Mouse (Mus musculus) kidney, postnatal 25 days (tissue): ENCODE data around the gene Strn.

Experiments used
- DNase-seq, 2 experiments: peaks; one replicate each; pipeline ENCODE4 v3.0.0; 2021; ENCODE audit warnings: mixed read lengths in 2 of 2

Strn gene

GRCm38 (mm10) chr17:78614481-78614880 lies 122.5 kb downstream of the Strn start:
- no peak for DNase-seq

GRCm38 (mm10) chr17:78611117-78611516 lies 125.9 kb downstream of the Strn start:
- DNase-seq, result peak in 1 of 2 experiments; percentile 36

GRCm38 (mm10) chr17:78609191-78609855 lies 127.7 kb downstream of the Strn start:
- DNase-seq, result no peak

- DNase-seq, result no peak
Measured at GRCm38 (mm10) chr17:78608716-78609115, 128.3 kb downstream of the Strn start.

GRCm38 (mm10) chr17:78608135-78608670 lies 128.8 kb downstream of the Strn start:
- DNase-seq, result peak; percentile 9 to 49

- peak; percentile 64 to 75 for DNase-seq
Measured at GRCm38 (mm10) chr17:78604431-78604830, 132.6 kb downstream of the Strn start.

GRCm38 (mm10) chr17:78603872-78604271 lies 133.1 kb downstream of the Strn start:
- DNase-seq, result peak; percentile 62 to 82

GRCm38 (mm10) chr17:78602316-78602715 lies 134.7 kb downstream of the Strn start:
- no peak for DNase-seq

GRCm38 (mm10) chr17:78601601-78602000 lies 135.4 kb downstream of the Strn start:
- no peak for DNase-seq

- no peak for DNase-seq
Measured at GRCm38 (mm10) chr17:78601042-78601441, 136.0 kb downstream of the Strn start.
